Mouse (Mus musculus) cortical plate, adult 2 months (tissue): ENCODE data around the gene Il22.
"Not testable (repeated sequence)": the region's sequence is repeated elsewhere in the genome, so short reads cannot be mapped to it uniquely, and the experiment has no call there.

Experiments
- CTCF ChIP-seq: fragments of 200-500 bp; IDR thresholded peaks from 2 replicates; pipeline ENCODE4 v1.5.1; 2011; ENCODE audit warnings: mild to moderate bottlenecking, control low read depth, low read length; ENCODE audit not compliant: insufficient read depth; ENCODE audit errors: extremely low read depth
- POLR2A ChIP-seq: fragments of 200-500 bp; IDR thresholded peaks from 2 replicates; pipeline ENCODE4 v1.6.1; 2011; ENCODE audit warnings: mild to moderate bottlenecking, low read length, control low read depth; ENCODE audit not compliant: insufficient read depth; ENCODE audit errors: extremely low read depth

DNA sequence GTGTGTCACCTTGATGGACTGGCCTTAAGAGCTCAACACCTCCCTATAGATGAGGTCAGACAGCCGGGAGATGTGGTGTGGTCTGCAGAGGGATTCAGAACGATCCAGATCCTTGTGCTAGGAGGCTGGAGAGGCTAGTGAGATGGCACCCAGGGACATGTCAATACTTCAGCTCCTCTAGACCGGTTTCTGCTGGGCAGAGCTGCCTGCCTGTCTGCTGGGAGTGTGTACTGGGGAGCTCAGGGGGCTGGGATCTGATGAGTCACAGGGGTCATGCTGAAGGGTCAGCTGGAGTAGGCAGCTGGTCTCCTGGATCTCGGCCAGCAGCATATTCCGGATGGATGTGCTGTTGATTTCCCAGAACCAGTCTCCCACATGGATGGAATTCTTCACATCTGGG lies 27.9 kb downstream of the Il22 start:
- not testable (repeated sequence) for TF ChIP-seq POLR2A, CTCF
